Mouse (Mus musculus) hindbrain, embryonic 13.5 days (tissue): ENCODE measurements at regions not wholly inside any gene's neighbourhood (a gene's known extent, or its start where the extent isn't known, plus 50 kb on each side); places are given as distances from the start of the nearest gene placed in this dataset.

Source experiments
- ATAC-seq: fragments of 200-750 bp; cut with Nextera tagmentation; 2 replicates; pipeline ENCODE4 v1.8.0; 2017; ENCODE audit warnings: moderate TSS enrichment; ENCODE audit not compliant: low FRiP score
- H3K27ac ChIP-seq: fragments of 300-500 bp; sonication (generic); 2 replicates; pipeline ENCODE4 v1.5.1; 2015; ENCODE audit warnings: inconsistent platforms, mild to moderate bottlenecking, moderate library complexity
- H3K27me3 ChIP-seq: fragments of 300-500 bp; sonication (generic); 2 replicates; pipeline ENCODE4 v1.6.1; 2015; ENCODE audit warnings: mild to moderate bottlenecking, inconsistent platforms
- H3K36me3 ChIP-seq: fragments of 300-500 bp; sonication (generic); 2 replicates; pipeline ENCODE4 v1.6.1; 2015; ENCODE audit warnings: mild to moderate bottlenecking, inconsistent platforms
- H3K4me1 ChIP-seq: fragments of 300-500 bp; sonication (generic); replicated peaks from 2 replicates; pipeline ENCODE4 v1.6.1; 2015; ENCODE audit warnings: inconsistent platforms
- H3K4me2 ChIP-seq: fragments of 300-500 bp; sonication (generic); 2 replicates; pipeline ENCODE4 v1.6.1; 2015; ENCODE audit warnings: inconsistent platforms, mild to moderate bottlenecking, moderate library complexity
- H3K4me3 ChIP-seq: fragments of 300-500 bp; sonication (generic); 2 replicates; pipeline ENCODE4 v1.5.1; 2015; ENCODE audit warnings: mild to moderate bottlenecking, inconsistent platforms
- H3K9ac ChIP-seq: fragments of 300-500 bp; sonication (generic); 2 replicates; pipeline ENCODE4 v1.6.1; 2015; ENCODE audit warnings: mild to moderate bottlenecking, inconsistent platforms
- H3K9me3 ChIP-seq: fragments of 300-500 bp; sonication (generic); 2 replicates; pipeline ENCODE4 v1.6.1; 2016; ENCODE audit warnings: inconsistent platforms
- WGBS: fragments of 180-500 bp; shearing (Covaris S2); methylation state at CpG from one replicate; pipeline ENCODE4 v1.1.7; 2015; 5-methylcytosine and 5-hydroxymethylcytosine counted together

DNA sequence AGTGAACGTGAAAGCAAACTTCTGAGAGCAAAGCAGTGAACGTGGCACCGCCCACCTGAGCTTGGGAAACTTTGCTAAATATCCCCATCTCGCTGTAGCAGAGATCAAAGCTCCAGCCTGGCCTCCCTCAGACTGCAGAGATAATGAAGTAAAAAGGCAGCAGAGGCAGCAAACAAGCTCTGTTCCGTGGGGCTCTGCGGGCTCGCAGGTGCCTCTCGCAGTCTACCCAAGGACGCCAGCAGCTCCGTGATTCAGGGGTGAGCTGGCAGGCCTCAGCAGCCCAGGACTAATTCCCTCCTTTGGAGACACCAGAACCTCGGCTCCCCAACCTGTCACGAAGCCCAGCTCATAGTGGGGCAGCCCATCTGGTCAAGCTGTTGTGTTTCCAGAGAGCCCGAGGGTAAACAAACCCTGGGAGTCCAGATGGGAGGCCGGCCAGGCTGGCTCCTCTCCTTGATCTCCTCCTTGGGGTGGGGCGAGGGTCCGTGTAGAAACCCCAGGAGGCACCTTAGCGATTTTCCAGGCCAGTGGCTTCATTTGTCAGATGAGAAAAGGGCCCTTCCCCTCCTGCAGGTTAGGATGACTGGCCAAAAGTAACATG, 182.7 kb downstream of the Wdr11 start:
- Histone ChIP-seq H3K36me3 (no peaks in the 10 kb centered on the region), H3K9me3 (no peaks in the 10 kb centered on the region), H3K4me1 (peaks cover 41% of the 10 kb centered on the region), H3K27me3 (peaks cover 61% of the 10 kb centered on the region), H3K4me3 (no peak overlapping the region), H3K27ac (no peak overlapping the region), H3K4me2 (0 out of 2 replicates have a peak overlapping the region, but pooled peaks have one; percentile 6), H3K9ac (no peak overlapping the region)
- 6% methylated on average over 17 of the region's 17 CpGs for WGBS
- ATAC-seq = no peak

DNA sequence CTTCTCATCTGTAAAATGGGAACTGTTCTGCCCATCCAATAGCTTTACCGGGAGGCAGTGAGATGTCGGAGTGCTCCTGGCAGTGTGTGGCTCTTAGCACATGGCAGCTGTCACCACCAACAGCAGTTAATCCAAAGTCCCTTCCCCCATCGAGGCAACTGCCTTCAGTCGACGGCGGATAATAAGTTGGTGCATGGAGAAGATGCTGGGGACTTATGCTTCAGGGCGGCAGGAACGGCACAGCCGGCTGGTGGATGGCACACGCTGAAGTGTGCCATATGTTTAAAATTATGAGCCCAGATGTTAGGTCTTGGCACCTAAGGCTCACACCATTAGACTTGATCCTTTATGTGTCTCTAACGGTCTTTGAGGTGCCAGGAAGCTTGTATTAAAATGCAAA, 183.5 kb downstream of the Wdr11 start:
- Histone ChIP-seq H3K9ac (no peak overlapping the region), H3K4me1 (peaks cover 47% of the 10 kb centered on the region), H3K36me3 (no peaks in the 10 kb centered on the region), H3K27ac (no peak overlapping the region), H3K4me3 (no peak overlapping the region), H3K4me2 (no peak overlapping the region), H3K9me3 (peaks cover under 1% of the 10 kb centered on the region; the same call in 1 of the 2 replicates), H3K27me3 (peaks cover 58% of the 10 kb centered on the region)
- no peak for ATAC-seq
- 46% methylated on average over 11 of the region's 11 CpGs for WGBS

DNA sequence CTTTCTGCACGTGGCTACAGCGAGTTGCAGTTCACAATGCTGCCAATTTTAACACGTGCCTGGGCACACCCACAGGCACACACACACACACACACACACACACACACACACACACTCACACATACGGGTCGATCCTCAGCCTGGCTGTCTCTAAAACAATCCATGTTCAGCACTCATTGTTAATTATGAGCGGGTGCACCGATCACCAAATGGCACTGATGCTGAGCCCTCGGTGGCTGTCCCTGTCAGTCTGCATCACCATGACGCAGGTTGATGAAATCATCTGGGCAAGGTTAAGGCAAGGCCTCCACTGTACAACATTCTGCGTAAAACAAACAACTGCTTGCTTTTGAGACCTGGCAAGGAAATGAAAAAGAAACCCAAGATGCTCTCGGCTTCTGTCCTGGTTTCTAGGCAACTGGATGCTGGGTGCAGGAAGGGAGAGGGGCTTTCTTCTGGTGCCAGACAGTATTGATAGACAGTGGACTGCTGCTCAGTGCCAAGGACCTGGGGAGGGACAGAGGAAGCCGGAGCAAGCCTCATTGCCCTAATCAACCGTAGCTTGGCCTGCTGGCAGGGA, 187.3 kb downstream of the Wdr11 start:
- WGBS = 17% methylated on average over 13 of the region's 13 CpGs
- Histone ChIP-seq H3K9ac (peak overlapping the region; percentile 19; the same call in 1 of the 2 replicates), H3K4me2 (0 out of 2 replicates have a peak overlapping the region, but pooled peaks have one; percentile 23), H3K36me3 (no peaks in the 10 kb centered on the region), H3K4me1 (peaks cover 34% of the 10 kb centered on the region), H3K4me3 (no peak overlapping the region), H3K9me3 (peaks cover 3% of the 10 kb centered on the region; the same call in 1 of the 2 replicates), H3K27me3 (peaks cover 64% of the 10 kb centered on the region), H3K27ac (peak overlapping the region; percentile 41)
- ATAC-seq = peak; percentile 91

DNA sequence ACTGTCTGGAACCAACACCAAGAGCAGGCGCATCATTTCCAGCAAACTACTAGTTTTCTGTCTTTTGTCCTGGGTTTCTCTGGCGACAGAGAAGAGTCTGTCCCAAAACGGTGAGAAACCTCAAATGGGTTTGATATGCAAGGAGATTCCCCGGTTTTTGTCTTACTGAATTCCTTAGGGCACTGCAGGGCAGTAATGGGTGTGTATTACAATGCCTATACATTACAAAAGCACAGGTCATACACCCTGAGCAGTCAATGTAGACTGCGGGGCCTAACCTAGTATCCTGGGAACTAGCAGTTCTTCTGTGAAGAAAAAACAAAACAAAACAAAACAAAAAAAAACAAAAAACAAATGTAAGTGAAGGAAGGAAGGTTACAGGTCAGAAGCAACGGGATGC, 188.3 kb downstream of the Wdr11 start:
- no peaks in the 10 kb centered on the region for H3K36me3 ChIP-seq
- H3K4me2 ChIP-seq = no peak overlapping the region
- H3K27me3 ChIP-seq = peaks cover 67% of the 10 kb centered on the region
- H3K9me3 ChIP-seq = peaks cover 3% of the 10 kb centered on the region; the same call in 1 of the 2 replicates
- H3K4me1 ChIP-seq = peaks cover 25% of the 10 kb centered on the region
- no peak for ATAC-seq
- H3K27ac ChIP-seq = no peak overlapping the region
- WGBS = 59% methylated on average over 6 of the region's 6 CpGs
- no peak overlapping the region for H3K4me3 ChIP-seq
- H3K9ac ChIP-seq = no peak overlapping the region

DNA sequence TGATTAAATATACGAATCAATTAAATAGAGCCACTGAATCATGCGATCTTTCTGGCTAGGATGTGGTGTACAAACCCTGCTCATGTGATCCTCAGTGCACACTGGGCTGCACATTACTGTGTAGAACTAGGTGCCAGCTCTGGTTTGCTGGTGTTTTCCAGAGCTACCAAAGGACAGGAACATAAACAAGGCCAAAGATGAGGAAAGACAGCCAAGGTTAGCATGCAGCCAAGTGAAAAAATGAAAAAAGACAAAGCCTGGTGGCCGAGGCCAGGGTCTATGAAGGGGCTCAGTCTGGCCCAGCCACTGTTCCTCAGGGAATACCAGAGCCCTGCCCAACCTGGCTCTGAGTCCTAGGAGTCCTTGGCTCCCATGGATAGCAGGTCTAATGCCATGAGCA, 190.1 kb downstream of the Wdr11 start:
- H3K4me1 ChIP-seq = peaks cover 30% of the 10 kb centered on the region
- H3K9me3 ChIP-seq = peaks cover 3% of the 10 kb centered on the region; the same call in 1 of the 2 replicates
- no peak overlapping the region for H3K9ac ChIP-seq
- 73% methylated on average over 3 of the region's 3 CpGs for WGBS
- peaks cover 63% of the 10 kb centered on the region for H3K27me3 ChIP-seq
- no peak overlapping the region for H3K27ac ChIP-seq
- H3K4me2 ChIP-seq = no peak overlapping the region
- no peak overlapping the region for H3K4me3 ChIP-seq
- ATAC-seq = no peak
- no peaks in the 10 kb centered on the region for H3K36me3 ChIP-seq

DNA sequence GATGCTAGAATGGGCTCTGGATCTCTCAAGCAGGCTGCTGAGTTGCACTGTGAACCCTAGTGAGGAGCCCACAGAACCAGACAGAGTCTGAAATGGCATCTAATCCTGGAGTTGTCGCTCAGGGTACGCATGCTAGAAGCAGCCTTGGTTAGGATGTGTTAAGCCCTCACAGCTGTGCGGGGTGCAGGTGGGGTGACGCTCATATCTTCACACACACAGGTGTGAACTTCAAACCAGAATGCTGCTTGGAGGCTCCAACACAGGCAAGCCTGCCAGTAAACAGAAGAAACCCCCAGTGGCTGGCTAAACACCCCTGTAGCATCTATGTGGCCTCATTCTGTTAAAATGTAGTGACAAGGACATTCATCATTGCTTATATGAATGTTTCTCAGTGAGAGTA, 193.3 kb downstream of the Wdr11 start:
- Histone ChIP-seq H3K27me3 (peaks cover 47% of the 10 kb centered on the region), H3K9ac (no peak overlapping the region), H3K4me1 (peaks cover 21% of the 10 kb centered on the region), H3K4me2 (no peak overlapping the region), H3K27ac (peak overlapping the region; percentile 23; the same call in 1 of the 2 replicates), H3K36me3 (no peaks in the 10 kb centered on the region), H3K9me3 (peaks cover 3% of the 10 kb centered on the region; the same call in 1 of the 2 replicates), H3K4me3 (no peak overlapping the region)
- 83% methylated on average over 4 of the region's 4 CpGs for WGBS
- no peak for ATAC-seq

DNA sequence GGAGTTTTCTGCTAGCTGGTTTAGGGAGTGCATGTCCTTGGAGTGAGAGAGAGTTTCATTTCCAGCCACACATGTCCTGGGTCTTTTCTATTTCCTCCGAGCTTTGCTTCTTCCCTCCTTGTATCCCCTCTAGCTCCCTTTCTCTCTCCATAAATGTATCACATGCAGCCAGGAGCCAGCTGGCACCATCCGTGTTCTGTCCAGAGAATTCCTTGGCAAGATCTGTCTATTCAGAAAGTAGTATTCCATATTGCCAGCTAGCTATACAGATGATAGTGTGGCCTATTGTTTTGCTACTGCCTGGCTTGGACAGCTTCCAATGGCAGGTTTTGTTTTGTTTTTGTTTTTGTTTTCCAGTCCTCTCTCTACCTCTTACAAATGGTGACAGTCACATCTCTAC, 195.3 kb downstream of the Wdr11 start:
- no peak overlapping the region for H3K27ac ChIP-seq
- no peaks in the 10 kb centered on the region for H3K36me3 ChIP-seq
- peaks cover 44% of the 10 kb centered on the region for H3K27me3 ChIP-seq
- WGBS = 54% methylated on average over 2 of the region's 2 CpGs
- H3K4me3 ChIP-seq = no peak overlapping the region
- H3K4me1 ChIP-seq = peaks cover 21% of the 10 kb centered on the region
- H3K4me2 ChIP-seq = no peak overlapping the region
- no peak overlapping the region for H3K9ac ChIP-seq
- H3K9me3 ChIP-seq = no peaks in the 10 kb centered on the region
- ATAC-seq = no peak

DNA sequence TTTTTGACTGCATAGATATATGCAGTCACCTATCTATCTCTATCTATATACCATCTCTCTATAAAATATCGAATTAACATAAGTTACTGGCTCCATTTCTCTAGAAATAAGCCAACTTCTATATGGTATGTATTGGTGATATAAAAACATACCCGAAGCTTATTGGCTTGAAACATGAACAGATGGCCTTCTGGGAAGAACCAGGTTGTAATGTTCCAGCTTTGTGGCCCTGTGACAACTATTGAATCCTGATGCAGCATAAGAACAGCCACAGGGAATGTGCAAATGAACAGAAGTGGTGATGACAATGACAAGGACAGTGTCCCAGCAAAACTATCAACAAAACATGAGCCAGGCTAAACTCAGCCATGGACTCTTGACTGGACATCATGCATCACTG, 196.1 kb downstream of the Wdr11 start:
- ATAC-seq = no peak
- Histone ChIP-seq H3K4me2 (no peak overlapping the region), H3K9ac (no peak overlapping the region), H3K27ac (no peak overlapping the region), H3K27me3 (peaks cover 44% of the 10 kb centered on the region), H3K9me3 (no peaks in the 10 kb centered on the region), H3K36me3 (no peaks in the 10 kb centered on the region), H3K4me3 (no peak overlapping the region), H3K4me1 (peaks cover 21% of the 10 kb centered on the region)
- 93% methylated on average over 2 of the region's 2 CpGs for WGBS

DNA sequence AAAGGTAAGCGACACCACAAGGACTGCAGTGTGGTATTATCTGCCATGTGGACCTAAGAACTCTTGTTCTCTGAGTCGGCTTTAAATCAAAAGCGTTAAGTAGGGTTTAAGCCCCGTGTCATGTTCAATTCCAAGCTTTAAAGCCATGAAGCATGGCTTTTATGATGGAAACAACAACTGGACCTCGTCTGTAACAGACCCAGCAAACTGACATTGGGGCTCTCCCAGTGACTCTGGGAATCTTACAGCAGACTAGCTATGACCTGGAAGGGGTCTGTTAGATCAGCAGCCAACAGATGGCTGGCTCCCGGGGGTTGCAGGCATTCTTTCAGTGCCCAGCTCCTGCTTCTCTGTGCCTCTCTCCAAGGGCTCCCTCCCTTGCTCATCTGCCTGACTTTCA, 197.8 kb downstream of the Wdr11 start:
- ATAC-seq = no peak
- no peaks in the 10 kb centered on the region for H3K9me3 ChIP-seq
- whole genome bisulfite sequencing = 35% methylated on average over 6 of the region's 6 CpGs
- peaks cover 25% of the 10 kb centered on the region for H3K4me1 ChIP-seq
- no peaks in the 10 kb centered on the region for H3K36me3 ChIP-seq
- H3K4me2 ChIP-seq = no peak overlapping the region
- no peak overlapping the region for H3K4me3 ChIP-seq
- H3K27me3 ChIP-seq = peaks cover 35% of the 10 kb centered on the region
- no peak overlapping the region for H3K27ac ChIP-seq
- no peak overlapping the region for H3K9ac ChIP-seq

DNA sequence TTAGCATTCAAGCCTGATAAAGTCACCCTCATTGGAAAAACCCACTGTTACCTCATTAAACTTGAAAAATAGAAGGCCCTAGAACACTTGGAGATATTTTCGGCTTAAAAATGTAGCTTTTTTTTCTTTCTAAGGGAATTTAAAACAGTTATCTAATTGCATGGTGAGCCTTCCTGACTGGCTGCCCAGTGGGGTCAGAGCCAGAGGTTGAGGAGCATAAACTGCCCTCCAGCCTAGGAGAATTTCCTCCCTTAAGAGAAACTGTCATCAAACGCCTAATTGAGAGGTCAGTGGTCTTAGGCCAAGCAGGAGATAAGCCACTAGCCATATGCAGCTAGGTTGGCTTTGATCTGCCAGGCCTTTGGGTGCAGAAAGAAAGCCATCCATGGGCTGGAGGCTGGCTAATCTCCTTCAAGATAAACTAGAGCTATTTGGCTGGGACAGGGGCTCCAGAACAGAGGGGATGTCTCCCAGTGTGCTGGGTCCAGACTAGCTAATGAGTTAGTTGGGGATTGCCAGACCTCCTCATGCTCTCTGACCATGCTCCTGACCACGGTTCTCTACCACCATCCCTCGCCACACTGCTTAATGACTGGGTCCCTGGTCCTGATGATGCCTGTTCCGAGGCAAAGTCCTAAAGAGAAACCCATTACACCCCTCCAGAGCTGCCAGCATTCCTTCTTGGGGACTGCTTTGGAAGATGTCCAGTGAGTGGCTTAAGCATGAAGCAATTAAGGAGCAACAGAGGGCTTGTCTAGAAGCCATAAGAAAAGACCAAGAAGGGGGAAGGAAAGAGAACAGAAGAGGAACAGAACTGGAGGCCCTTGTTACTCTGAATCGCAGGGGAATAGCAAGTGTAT, 199.2 kb downstream of the Wdr11 start:
- no peaks in the 10 kb centered on the region for H3K9me3 ChIP-seq
- H3K27me3 ChIP-seq = peaks cover 29% of the 10 kb centered on the region
- H3K36me3 ChIP-seq = no peaks in the 10 kb centered on the region
- H3K9ac ChIP-seq = no peak overlapping the region
- H3K27ac ChIP-seq = no peak overlapping the region
- no peak overlapping the region for H3K4me2 ChIP-seq
- H3K4me1 ChIP-seq = peaks cover 22% of the 10 kb centered on the region
- ATAC-seq = no peak
- 77% methylated on average over 6 of the region's 6 CpGs for WGBS
- no peak overlapping the region for H3K4me3 ChIP-seq

DNA sequence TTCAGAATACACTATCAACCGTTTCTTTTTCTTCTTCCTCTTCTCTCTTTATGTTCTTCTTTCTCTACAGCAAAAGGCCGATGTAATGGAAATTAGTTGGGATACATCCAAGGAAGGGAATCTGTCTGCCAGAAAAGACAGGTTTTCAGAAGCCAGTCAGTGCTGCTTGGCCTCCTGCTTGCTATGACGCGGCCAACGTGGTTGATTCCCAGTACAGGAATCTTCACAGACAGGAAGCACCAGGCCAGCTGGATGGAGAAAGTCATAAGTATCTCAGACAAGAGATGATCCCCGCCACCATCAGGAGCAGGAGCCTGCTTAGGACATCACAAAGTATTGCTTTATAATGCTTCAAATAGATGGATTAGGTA, 199.8 kb downstream of the Wdr11 start:
- WGBS = 81% methylated on average over 6 of the region's 6 CpGs

DNA sequence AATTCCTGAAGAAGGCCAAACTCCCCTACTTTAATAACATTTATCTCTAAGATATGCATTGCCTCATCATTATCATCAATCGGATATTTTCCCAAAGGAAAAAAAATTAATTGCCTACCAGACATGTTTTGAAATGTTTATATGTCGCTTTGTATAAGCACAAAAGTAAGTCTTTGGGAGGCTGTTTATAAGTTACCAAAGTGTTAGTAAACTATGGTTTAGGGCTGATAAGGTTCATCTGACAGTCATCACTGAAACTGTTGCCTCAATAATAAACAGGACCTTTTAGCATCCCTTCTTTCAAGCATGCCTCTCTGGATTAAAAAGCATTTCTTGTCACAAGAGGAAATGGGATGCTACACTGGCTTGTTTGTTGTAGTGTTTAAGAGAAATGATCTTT, 202.1 kb downstream of the Wdr11 start:
- Histone ChIP-seq H3K36me3 (no peaks in the 10 kb centered on the region), H3K9me3 (no peaks in the 10 kb centered on the region), H3K4me3 (no peak overlapping the region), H3K27me3 (peaks cover 23% of the 10 kb centered on the region), H3K4me1 (peaks cover 12% of the 10 kb centered on the region), H3K27ac (no peak overlapping the region), H3K9ac (no peak overlapping the region), H3K4me2 (no peak overlapping the region)
- WGBS = 92% methylated on average over 2 of the region's 2 CpGs
- no peak for ATAC-seq

More for the DNA sequence above, 199.8 kb downstream of the Wdr11 start:
- H3K9me3 ChIP-seq = no peaks in the 10 kb centered on the region
- H3K36me3 ChIP-seq = no peaks in the 10 kb centered on the region
- no peak overlapping the region for H3K4me2 ChIP-seq
- H3K27me3 ChIP-seq = peaks cover 25% of the 10 kb centered on the region
- H3K4me1 ChIP-seq = peaks cover 22% of the 10 kb centered on the region
- no peak overlapping the region for H3K27ac ChIP-seq
- ATAC-seq = no peak
- no peak overlapping the region for H3K9ac ChIP-seq
- H3K4me3 ChIP-seq = no peak overlapping the region
